Mouse (Mus musculus): ENCODE measurements around the gene Treml4.
A peak's percentile ranks its signal among the peaks of the same experiment; 100 is the strongest.
"Not testable (repeated sequence)": the region's sequence is repeated elsewhere in the genome, so short reads cannot be mapped to it uniquely, and the experiment has no call there.

Treml4 gene

GRCm38 (mm10) chr17:48274098-48274497 is 10.0 kb downstream of the Treml4 start:
- DNase-seq (ENCODE audit: low read depth in 2 of 2, low spot score in 2 of 2) = no peak

DNA sequence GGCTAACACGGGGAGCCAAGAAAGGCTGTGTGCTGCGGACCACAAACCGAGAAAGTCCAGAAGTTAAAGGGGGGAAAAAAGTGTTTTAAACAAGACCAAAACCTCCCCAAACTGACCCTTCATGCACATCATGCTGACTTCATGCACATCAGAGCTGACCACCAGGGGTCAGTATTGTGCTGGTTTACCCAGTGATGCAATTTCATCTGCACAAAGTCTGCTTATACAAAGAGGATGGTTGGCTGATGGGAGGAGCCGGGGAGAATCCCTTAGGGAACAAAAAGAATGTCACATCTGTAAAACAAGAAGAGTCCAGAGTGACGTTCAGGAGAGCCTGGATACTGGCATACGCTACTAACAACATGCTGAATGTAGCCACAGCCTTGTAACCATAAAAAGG is 10.8 kb downstream of the Treml4 start:
- peak; percentile 70 to 81 for DNase-seq (ENCODE audit: low read depth in 2 of 2, low spot score in 2 of 2)

DNA sequence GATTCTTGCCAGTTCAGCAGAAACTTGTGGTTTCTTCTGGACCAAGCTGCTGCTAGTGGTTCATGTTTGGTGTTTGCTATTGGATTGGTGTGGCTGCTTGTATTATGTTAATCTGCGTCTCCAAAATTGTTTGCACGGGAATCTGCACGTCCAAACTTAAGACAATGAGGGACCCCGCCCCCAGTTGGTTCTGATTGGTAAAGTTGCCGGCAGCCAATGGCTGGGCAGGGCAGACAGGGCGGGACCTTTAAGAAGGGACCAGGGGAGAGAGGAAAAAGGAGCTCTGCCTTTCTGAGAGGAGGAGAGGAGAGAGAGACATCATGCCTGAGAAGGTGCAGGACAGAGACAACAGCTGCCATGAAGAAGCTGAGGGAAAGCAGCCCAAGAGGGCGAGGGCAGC is 11.6 kb downstream of the Treml4 start:
- DNase-seq (ENCODE audit: low read depth in 2 of 2, low spot score in 2 of 2) = no peak

DNA sequence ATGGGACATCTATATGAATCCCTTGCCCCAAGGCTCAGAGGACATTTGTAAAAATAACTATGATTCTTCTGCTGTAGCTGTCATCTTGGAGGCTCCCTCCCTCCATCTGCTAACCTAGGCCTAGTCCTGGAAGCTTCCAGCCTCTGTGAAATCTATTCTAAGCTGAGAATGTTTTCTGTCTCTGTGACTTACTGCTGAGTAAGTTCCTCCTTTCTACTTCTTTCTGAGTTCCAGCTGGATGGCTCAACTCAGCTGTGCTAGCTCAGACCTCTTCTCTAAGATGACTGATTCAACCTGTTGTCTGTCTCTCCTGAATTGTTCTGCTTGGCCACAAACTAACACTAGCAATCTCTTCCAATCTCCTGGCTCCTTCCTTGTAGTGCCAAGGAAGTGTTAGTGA is 14.3 kb downstream of the Treml4 start:
- no peak for DNase-seq (ENCODE audit: low read depth in 2 of 2, low spot score in 2 of 2)

- no peak for DNase-seq (ENCODE audit: low read depth in 2 of 2, low spot score in 2 of 2)
Measured at GRCm38 (mm10) chr17:48279002-48279401, 14.9 kb downstream of the Treml4 start.

DNA sequence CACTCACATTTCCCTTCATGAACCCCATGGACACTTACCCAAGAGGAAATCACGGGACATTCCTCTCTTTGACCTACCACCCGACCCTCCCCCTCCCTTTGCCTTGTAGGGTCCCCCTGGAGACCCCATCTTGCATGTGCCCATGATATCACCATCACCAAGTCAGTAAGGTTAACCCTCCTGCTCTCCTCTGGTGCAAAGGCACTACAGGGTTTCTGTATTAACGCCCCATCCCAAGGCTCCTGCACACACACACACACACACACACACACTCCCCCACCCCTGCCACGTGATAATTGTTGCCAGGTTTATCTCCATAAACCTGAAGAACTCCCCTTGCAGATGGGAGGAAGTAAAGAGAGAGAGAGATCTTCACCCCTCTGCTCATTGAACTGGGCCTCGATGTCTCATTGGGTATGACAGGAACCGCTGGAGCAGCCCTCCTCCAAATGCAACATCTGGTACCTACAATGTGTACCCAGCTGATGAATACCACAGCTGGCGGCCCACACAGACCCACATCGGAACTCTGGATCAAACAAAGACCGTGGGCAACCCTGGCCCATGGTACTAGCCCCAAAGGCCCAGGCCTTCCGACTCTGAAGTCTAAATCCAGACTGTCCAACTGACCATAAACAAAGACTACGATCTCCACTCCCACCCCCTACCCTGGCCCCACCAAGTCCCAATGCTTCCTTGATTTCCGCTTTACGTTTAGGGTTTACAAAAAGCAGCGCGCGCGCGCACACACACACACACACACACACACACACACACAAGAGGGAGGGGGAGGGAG is 17.0 kb downstream of the Treml4 start:
- DNase-seq (ENCODE audit: low read depth in 2 of 2, low spot score in 2 of 2) = no peak

DNA sequence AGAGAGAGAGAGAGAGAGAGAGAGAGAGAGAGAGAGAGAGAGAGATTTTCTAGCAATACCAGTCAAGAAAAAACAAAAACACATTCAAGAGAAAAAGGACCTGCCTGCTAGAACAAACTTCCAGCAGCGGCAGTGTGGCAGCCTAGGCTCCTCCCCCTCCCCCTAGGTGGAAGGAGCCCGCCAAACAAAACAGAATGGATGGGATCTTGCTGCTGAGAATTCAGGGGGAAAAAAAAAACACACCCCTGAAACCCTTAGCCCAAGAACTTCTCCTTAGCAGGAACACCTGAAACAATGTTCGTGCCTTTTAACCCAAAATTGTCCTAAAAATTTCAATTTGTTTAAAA is 17.6 kb downstream of the Treml4 start:
- no peak for DNase-seq (ENCODE audit: low read depth in 2 of 2, low spot score in 2 of 2)

DNA sequence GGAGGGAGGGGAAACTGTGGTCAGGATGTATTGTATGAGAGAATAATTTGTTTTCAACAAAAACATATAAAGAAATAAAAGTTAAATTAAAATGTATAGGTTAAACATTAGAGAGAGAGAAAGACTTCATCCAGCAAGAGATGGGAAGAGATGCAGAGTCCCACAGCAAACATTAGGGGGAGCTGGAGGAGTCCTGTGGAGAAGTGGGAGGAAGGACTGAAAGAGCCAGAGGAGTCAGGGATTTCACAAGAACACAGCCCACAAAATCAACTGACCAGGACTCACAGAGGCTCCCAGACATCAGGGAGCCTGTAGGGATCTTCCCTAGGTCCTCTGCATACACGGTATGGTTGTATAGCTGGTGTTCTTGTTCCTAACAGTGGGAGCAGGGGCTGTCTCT is 22.7 kb downstream of the Treml4 start:
- no peak for DNase-seq (ENCODE audit: low read depth in 2 of 2, low spot score in 2 of 2)

DNA sequence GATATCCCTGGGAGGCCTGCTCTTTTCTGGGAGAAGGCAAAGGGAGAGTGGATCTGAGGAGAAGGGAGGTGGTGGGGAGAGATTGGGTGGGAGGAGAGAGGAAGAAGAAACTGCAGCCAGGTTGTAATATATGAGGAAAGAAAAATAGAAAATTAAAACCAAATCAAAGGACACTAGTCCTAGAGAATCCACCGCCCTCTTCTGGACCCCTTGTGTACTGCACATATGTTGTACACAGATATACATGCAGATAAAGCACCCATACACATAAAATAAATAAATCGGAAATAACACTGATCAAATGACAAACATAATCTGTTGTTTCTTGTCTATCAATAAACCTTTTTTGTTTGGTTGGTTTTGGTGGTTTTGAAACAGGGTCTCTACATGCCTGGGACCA is 23.2 kb downstream of the Treml4 start:
- no peak for DNase-seq (ENCODE audit: low read depth in 2 of 2, low spot score in 2 of 2)

DNA sequence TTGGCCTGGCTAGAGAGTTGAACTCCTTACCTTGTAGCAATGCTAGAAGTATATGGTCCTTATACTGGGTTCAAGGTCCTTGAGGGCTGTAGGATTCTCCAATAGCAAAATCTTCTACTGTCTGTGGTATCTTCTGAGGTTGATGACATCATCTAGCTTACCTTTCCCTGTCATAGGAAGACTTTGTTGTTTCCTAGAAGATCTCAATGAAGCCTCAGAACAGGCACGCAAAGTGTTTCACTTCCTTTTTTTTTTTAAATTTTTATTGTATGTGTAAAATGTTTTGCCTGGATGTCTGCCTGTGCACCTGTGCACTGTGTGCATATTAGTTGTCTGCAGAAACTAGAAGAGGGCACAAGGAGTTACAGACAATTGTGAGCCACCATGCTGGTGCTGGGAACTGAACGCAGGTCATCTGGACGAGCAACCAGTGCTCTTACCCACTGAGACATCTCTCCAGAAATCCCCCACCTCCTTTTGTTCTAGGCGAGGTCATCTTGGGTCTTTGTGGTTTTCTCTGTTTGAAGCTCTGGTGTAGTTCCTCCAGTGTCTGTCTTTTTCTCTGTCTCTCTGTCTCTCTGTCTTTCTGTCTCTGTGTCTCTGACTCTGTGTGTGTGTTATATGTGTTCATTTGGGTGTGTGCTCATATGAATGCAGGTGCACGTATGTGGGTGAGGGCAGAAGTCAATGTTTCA is 29.6 kb downstream of the Treml4 start:
- DNase-seq (ENCODE audit: low read depth in 2 of 2, low spot score in 2 of 2) = no peak

DNA sequence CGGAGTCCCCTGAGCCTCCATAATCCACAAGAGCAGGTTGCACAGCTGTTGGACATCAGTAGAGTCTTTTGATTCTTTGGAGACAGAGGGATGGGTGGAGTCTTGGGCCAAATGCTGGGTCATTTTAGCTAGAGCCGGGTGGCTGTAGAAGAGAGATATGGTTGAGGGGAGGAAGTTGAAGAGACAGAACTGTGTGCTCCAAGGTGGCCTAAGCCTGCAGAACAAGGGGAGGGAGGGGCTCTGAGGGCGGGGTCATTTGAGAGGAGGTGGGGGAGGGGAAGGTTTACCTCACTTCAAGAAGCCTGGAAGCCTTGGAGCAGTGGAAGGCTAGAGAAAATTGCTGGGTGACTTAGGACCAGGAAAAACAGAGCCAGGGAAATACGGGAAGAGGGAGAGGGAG is 35.1 kb downstream of the Treml4 start, which contains the start of gene Treml2:
TSS of gene Treml2 (plus strand) at position 296 of the 400 bp plus-strand sequence.
- no peak for DNase-seq (ENCODE audit: low read depth in 2 of 2, low spot score in 2 of 2)

GRCm38 (mm10) chr17:48299756-48300155 is 35.7 kb downstream of the Treml4 start:
- DNase-seq (ENCODE audit: low read depth in 2 of 2, low spot score in 2 of 2) = peak in 1 of 2 experiments; percentile 18

DNA sequence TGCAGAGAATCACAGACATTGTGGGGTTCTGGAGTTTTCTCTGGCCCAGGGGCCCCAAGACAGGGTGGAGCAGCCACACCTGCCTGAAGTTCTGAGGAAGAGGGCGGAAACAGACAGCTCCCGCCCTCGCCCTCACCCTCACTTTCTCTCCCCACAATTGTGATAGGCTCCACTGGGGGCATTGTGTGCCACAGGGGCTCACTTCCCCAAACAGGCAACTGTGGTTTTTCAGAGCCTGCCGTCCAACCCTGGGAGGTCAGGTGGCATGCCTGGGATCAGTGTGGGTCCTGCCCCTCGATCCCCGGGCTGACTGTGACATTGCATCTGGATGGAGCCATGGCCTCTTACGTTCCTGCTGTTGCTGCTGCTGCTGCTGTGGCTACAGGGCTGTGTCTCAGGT is 36.1 kb downstream of the Treml4 start:
- peak; percentile 18 to 43 for DNase-seq (ENCODE audit: low read depth in 2 of 2, low spot score in 2 of 2)

- peak; percentile 44 to 62 for DNase-seq (ENCODE audit: low read depth in 2 of 2, low spot score in 2 of 2)
Measured at GRCm38 (mm10) chr17:48300861-48301260, 36.8 kb downstream of the Treml4 start.

DNA sequence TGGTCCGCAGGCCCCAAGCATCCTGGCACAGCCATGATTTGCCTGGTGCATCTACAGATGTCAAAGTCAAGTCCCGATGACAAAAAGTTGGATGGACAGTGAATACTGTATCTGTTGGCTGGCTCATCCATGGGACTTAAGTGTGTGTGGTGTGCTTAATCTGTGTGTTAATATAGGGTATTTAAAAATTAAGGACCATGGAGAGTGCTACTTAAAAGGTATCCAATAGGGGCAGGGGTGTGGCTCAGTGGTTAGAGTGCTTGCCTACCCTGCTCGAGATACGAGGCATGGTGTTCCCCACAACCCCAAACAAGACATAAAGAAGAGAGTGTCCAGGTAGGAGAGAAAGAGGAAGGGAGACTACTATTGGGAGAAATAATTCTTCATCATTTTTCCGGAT is 37.7 kb downstream of the Treml4 start:
- DNase-seq (ENCODE audit: low read depth in 2 of 2, low spot score in 2 of 2) = no peak

GRCm38 (mm10) chr17:48312124-48312523 is 48.0 kb downstream of the Treml4 start:
- no peak for DNase-seq (ENCODE audit: low read depth in 2 of 2, low spot score in 2 of 2)

DNA sequence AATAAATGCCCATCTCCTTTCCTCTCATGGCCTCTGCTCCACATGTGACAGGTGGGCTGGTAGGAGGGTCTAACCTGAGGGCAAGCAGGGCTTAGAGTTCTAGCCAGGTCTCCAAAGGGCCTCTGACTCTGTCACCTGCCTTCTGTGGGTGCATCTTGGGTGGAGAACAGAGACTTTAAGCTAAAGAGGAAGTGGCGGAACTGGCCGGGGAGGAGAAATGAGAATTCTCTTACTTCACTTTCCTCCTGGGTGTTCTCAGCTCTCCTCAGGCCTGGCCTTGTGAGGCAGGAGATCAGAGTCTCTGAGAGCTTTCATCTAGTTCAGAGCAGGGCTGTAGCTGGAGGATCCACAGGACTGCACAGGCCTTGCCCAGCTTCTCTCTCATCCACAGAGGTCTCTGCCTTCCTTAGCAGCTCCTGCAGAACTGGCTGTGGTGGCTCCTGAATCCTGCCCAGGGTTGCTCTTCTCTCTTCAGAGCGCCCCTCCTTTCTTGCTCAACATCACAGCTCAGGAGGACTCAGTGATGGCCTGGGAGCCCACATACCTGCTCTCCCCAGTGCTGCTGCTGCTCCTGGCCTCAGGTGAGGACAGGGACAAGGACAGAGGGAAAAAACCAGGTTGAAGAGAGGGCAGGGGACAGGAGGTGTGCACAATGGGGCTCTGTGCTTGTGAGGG is 51.9 kb downstream of the Treml4 start, which contains the start of gene B430306N03Rik:
TSS of gene B430306N03Rik (plus strand) at position 237 of the 675 bp plus-strand sequence.
- not testable (repeated sequence) for DNase-seq (ENCODE audit: low read depth in 2 of 2, low spot score in 2 of 2)

- DNase-seq (ENCODE audit: low read depth in 2 of 2, low spot score in 2 of 2) = no peak
Measured at GRCm38 (mm10) chr17:48318686-48319085, 54.6 kb downstream of the Treml4 start.

- no peak for DNase-seq (ENCODE audit: low read depth in 2 of 2, low spot score in 2 of 2)
Measured at GRCm38 (mm10) chr17:48321279-48321678, 57.2 kb downstream of the Treml4 start.

- no peak for DNase-seq (ENCODE audit: low read depth in 2 of 2, low spot score in 2 of 2)
Measured at GRCm38 (mm10) chr17:48323236-48323635, 59.1 kb downstream of the Treml4 start.

GRCm38 (mm10) chr17:48324258-48324657 is 60.2 kb downstream of the Treml4 start:
- DNase-seq (ENCODE audit: low read depth in 2 of 2, low spot score in 2 of 2) = no peak

All from CD8-positive naive resting alpha-beta T cell, adult 2 months (primary cell).